Mouse (Mus musculus): ENCODE results near the gene Nhlrc3. TPM values are rescaled to one million over a fixed set of nuclear protein-coding genes. Genes with fewer than 3 reads are reported as not detected.

Gene Nhlrc3
- polyA plus RNA-seq, 1 experiment from 2014 or later, result 6.4 TPM

GRCm38 (mm10) chr3:53463765-53464114, 608 bp upstream of the Nhlrc3 start:
- ATAC-seq (replicated peaks; ENCODE audit: insufficient number of reproducible peaks, low FRiP score, low TSS enrichment), result peak; percentile 50; the same call in 1 of the 2 replicates
- Histone ChIP-seq H3K4me3 (ENCODE audit: low read depth, low read length) (peak overlapping the region; percentile 96), H3K4me1 (ENCODE audit: control insufficient read depth, insufficient read depth, low read length) (peaks cover 21% of the 10 kb centered on the region), H3K9me3 (replicated peaks; ENCODE audit: control insufficient read depth, low read length) (no peaks in the 10 kb centered on the region), H3K4me2 (peak overlapping the region; percentile 66), H3K36me3 (ENCODE audit: control insufficient read depth, insufficient read depth, low read length) (no peaks in the 10 kb centered on the region; the same call in 1 of the 2 replicates), H3K27ac (ENCODE audit: low read depth, low read length) (peak overlapping the region; percentile 73), H3K27me3 (ENCODE audit: control insufficient read depth, insufficient read depth, low read length) (no peaks in the 10 kb centered on the region), H3K9ac (ENCODE audit: low read depth, low read length) (peak overlapping the region; percentile 93)
- 0% methylated on average over 35 of the region's 35 CpGs for WGBS (ENCODE audit: insufficient replicate concordance)

GRCm38 (mm10) chr3:53462701-53463045, 459 bp downstream of the Nhlrc3 start:
- peak overlapping the region; percentile 73 for H3K27ac ChIP-seq (ENCODE audit: low read depth, low read length)
- peak; percentile 11; the same call in 1 of the 2 replicates for ATAC-seq (replicated peaks; ENCODE audit: insufficient number of reproducible peaks, low FRiP score, low TSS enrichment)
- H3K9ac ChIP-seq (ENCODE audit: low read depth, low read length), result peak overlapping the region; percentile 93
- H3K4me2 ChIP-seq, result peak overlapping the region; percentile 66
- no peaks in the 10 kb centered on the region for H3K27me3 ChIP-seq (ENCODE audit: control insufficient read depth, insufficient read depth, low read length)
- peaks cover 2% of the 10 kb centered on the region; the same call in 1 of the 2 replicates for H3K36me3 ChIP-seq (ENCODE audit: control insufficient read depth, insufficient read depth, low read length)
- H3K4me3 ChIP-seq (ENCODE audit: low read depth, low read length), result peak overlapping the region; percentile 96
- WGBS (ENCODE audit: insufficient replicate concordance), result 3% methylated on average over 9 of the region's 9 CpGs
- H3K4me1 ChIP-seq (ENCODE audit: control insufficient read depth, insufficient read depth, low read length), result peaks cover 17% of the 10 kb centered on the region
- H3K9me3 ChIP-seq (replicated peaks; ENCODE audit: control insufficient read depth, low read length), result no peaks in the 10 kb centered on the region

GRCm38 (mm10) chr3:53460106-53460505, 3.0 kb downstream of the Nhlrc3 start:
- ATAC-seq (replicated peaks; ENCODE audit: insufficient number of reproducible peaks, low FRiP score, low TSS enrichment), result no peak
- Histone ChIP-seq H3K27me3 (ENCODE audit: control insufficient read depth, insufficient read depth, low read length) (no peaks in the 10 kb centered on the region), H3K36me3 (ENCODE audit: control insufficient read depth, insufficient read depth, low read length) (peaks cover 10% of the 10 kb centered on the region), H3K9ac (ENCODE audit: low read depth, low read length) (no peak overlapping the region), H3K4me2 (no peak overlapping the region), H3K27ac (ENCODE audit: low read depth, low read length) (no peak overlapping the region), H3K9me3 (replicated peaks; ENCODE audit: control insufficient read depth, low read length) (no peaks in the 10 kb centered on the region), H3K4me1 (ENCODE audit: control insufficient read depth, insufficient read depth, low read length) (peaks cover 4% of the 10 kb centered on the region), H3K4me3 (ENCODE audit: low read depth, low read length) (no peak overlapping the region)
- WGBS (ENCODE audit: insufficient replicate concordance), result 65% methylated on average over 9 of the region's 9 CpGs

GRCm38 (mm10) chr3:53457750-53458149, 5.4 kb downstream of the Nhlrc3 start:
- Histone ChIP-seq H3K9ac (ENCODE audit: low read depth, low read length) (no peak overlapping the region), H3K4me3 (ENCODE audit: low read depth, low read length) (no peak overlapping the region), H3K4me1 (ENCODE audit: control insufficient read depth, insufficient read depth, low read length) (peaks cover 4% of the 10 kb centered on the region; the same call in 1 of the 2 replicates), H3K4me2 (no peak overlapping the region), H3K36me3 (ENCODE audit: control insufficient read depth, insufficient read depth, low read length) (peaks cover 14% of the 10 kb centered on the region), H3K9me3 (replicated peaks; ENCODE audit: control insufficient read depth, low read length) (no peaks in the 10 kb centered on the region), H3K27me3 (ENCODE audit: control insufficient read depth, insufficient read depth, low read length) (no peaks in the 10 kb centered on the region), H3K27ac (ENCODE audit: low read depth, low read length) (no peak overlapping the region)
- no peak for ATAC-seq (replicated peaks; ENCODE audit: insufficient number of reproducible peaks, low FRiP score, low TSS enrichment)
- 65% methylated on average over 5 of the region's 5 CpGs for WGBS (ENCODE audit: insufficient replicate concordance)

- ATAC-seq (replicated peaks; ENCODE audit: insufficient number of reproducible peaks, low FRiP score, low TSS enrichment), result no peak
- Histone ChIP-seq H3K4me1 (ENCODE audit: control insufficient read depth, insufficient read depth, low read length) (no peaks in the 10 kb centered on the region), H3K9me3 (replicated peaks; ENCODE audit: control insufficient read depth, low read length) (no peaks in the 10 kb centered on the region), H3K9ac (ENCODE audit: low read depth, low read length) (no peak overlapping the region), H3K36me3 (ENCODE audit: control insufficient read depth, insufficient read depth, low read length) (peaks cover 20% of the 10 kb centered on the region), H3K4me2 (no peak overlapping the region), H3K4me3 (ENCODE audit: low read depth, low read length) (no peak overlapping the region), H3K27me3 (ENCODE audit: control insufficient read depth, insufficient read depth, low read length) (no peaks in the 10 kb centered on the region), H3K27ac (ENCODE audit: low read depth, low read length) (no peak overlapping the region)
- WGBS (ENCODE audit: insufficient replicate concordance), result 77% methylated on average over 7 of the region's 7 CpGs
Observed at GRCm38 (mm10) chr3:53454984-53455383, 8.1 kb downstream of the Nhlrc3 start.

- ATAC-seq (replicated peaks; ENCODE audit: insufficient number of reproducible peaks, low FRiP score, low TSS enrichment), result no peak
- WGBS (ENCODE audit: insufficient replicate concordance), result 85% methylated on average over 6 of the region's 6 CpGs
- Histone ChIP-seq H3K4me2 (no peak overlapping the region), H3K27ac (ENCODE audit: low read depth, low read length) (no peak overlapping the region), H3K36me3 (ENCODE audit: control insufficient read depth, insufficient read depth, low read length) (peaks cover 20% of the 10 kb centered on the region), H3K27me3 (ENCODE audit: control insufficient read depth, insufficient read depth, low read length) (no peaks in the 10 kb centered on the region), H3K9me3 (replicated peaks; ENCODE audit: control insufficient read depth, low read length) (no peaks in the 10 kb centered on the region), H3K4me3 (ENCODE audit: low read depth, low read length) (no peak overlapping the region), H3K9ac (ENCODE audit: low read depth, low read length) (no peak overlapping the region), H3K4me1 (ENCODE audit: control insufficient read depth, insufficient read depth, low read length) (no peaks in the 10 kb centered on the region)
Observed at GRCm38 (mm10) chr3:53454561-53454960, 8.6 kb downstream of the Nhlrc3 start.

- no peaks in the 10 kb centered on the region for H3K9me3 ChIP-seq (replicated peaks; ENCODE audit: control insufficient read depth, low read length)
- no peak overlapping the region for H3K4me2 ChIP-seq
- ATAC-seq (replicated peaks; ENCODE audit: insufficient number of reproducible peaks, low FRiP score, low TSS enrichment), result no peak
- WGBS (ENCODE audit: insufficient replicate concordance), result 87% methylated on average over 6 of the region's 6 CpGs
- H3K4me3 ChIP-seq (ENCODE audit: low read depth, low read length), result no peak overlapping the region
- H3K27ac ChIP-seq (ENCODE audit: low read depth, low read length), result no peak overlapping the region
- no peak overlapping the region for H3K9ac ChIP-seq (ENCODE audit: low read depth, low read length)
- no peaks in the 10 kb centered on the region for H3K4me1 ChIP-seq (ENCODE audit: control insufficient read depth, insufficient read depth, low read length)
- peaks cover 20% of the 10 kb centered on the region for H3K36me3 ChIP-seq (ENCODE audit: control insufficient read depth, insufficient read depth, low read length)
- no peaks in the 10 kb centered on the region for H3K27me3 ChIP-seq (ENCODE audit: control insufficient read depth, insufficient read depth, low read length)
Observed at GRCm38 (mm10) chr3:53454005-53454404, 9.1 kb downstream of the Nhlrc3 start.

- no peak overlapping the region for H3K4me2 ChIP-seq
- peaks cover 19% of the 10 kb centered on the region for H3K36me3 ChIP-seq (ENCODE audit: control insufficient read depth, insufficient read depth, low read length)
- H3K27ac ChIP-seq (ENCODE audit: low read depth, low read length), result no peak overlapping the region
- H3K27me3 ChIP-seq (ENCODE audit: control insufficient read depth, insufficient read depth, low read length), result no peaks in the 10 kb centered on the region
- H3K4me3 ChIP-seq (ENCODE audit: low read depth, low read length), result no peak overlapping the region
- H3K9me3 ChIP-seq (replicated peaks; ENCODE audit: control insufficient read depth, low read length), result no peaks in the 10 kb centered on the region
- 88% methylated on average over 7 of the region's 7 CpGs for WGBS (ENCODE audit: insufficient replicate concordance)
- H3K9ac ChIP-seq (ENCODE audit: low read depth, low read length), result no peak overlapping the region
- H3K4me1 ChIP-seq (ENCODE audit: control insufficient read depth, insufficient read depth, low read length), result no peaks in the 10 kb centered on the region
- ATAC-seq (replicated peaks; ENCODE audit: insufficient number of reproducible peaks, low FRiP score, low TSS enrichment), result no peak
Observed at GRCm38 (mm10) chr3:53453346-53453745, 9.8 kb downstream of the Nhlrc3 start.

GRCm38 (mm10) chr3:53452351-53452750, 10.8 kb downstream of the Nhlrc3 start:
- H3K9me3 ChIP-seq (replicated peaks; ENCODE audit: control insufficient read depth, low read length), result no peaks in the 10 kb centered on the region
- H3K4me2 ChIP-seq, result no peak overlapping the region
- peaks cover 18% of the 10 kb centered on the region for H3K36me3 ChIP-seq (ENCODE audit: control insufficient read depth, insufficient read depth, low read length)
- H3K4me1 ChIP-seq (ENCODE audit: control insufficient read depth, insufficient read depth, low read length), result no peaks in the 10 kb centered on the region
- H3K9ac ChIP-seq (ENCODE audit: low read depth, low read length), result no peak overlapping the region
- WGBS (ENCODE audit: insufficient replicate concordance), result 91% methylated on average over 10 of the region's 10 CpGs
- no peaks in the 10 kb centered on the region for H3K27me3 ChIP-seq (ENCODE audit: control insufficient read depth, insufficient read depth, low read length)
- ATAC-seq (replicated peaks; ENCODE audit: insufficient number of reproducible peaks, low FRiP score, low TSS enrichment), result no peak
- no peak overlapping the region for H3K4me3 ChIP-seq (ENCODE audit: low read depth, low read length)
- H3K27ac ChIP-seq (ENCODE audit: low read depth, low read length), result no peak overlapping the region

Data from heart, embryonic 11.5 days (tissue).